Mouse (Mus musculus) lung, embryonic 15.5 days (tissue): ENCODE data around the gene 4930507D05Rik. TPM values are rescaled to one million over a fixed set of nuclear protein-coding genes. Genes with fewer than 3 reads are reported as not detected.
"Not testable (repeated sequence)": the region's sequence is repeated elsewhere in the genome, so short reads cannot be mapped to it uniquely, and the experiment has no call there.

ENCODE experiments used
- ATAC-seq: fragments of 200-750 bp; cut with Nextera tagmentation; 2 replicates; pipeline ENCODE4 v1.8.0; 2017; ENCODE audit warnings: moderate number of reproducible peaks, borderline replicate concordance; ENCODE audit not compliant: low FRiP score, low TSS enrichment; ENCODE audit errors: extremely low read depth
- H3K27ac ChIP-seq: fragments of 300-500 bp; sonication (generic); 2 replicates; pipeline ENCODE4 v1.5.1; 2015; ENCODE audit warnings: moderate library complexity, mild to moderate bottlenecking, inconsistent platforms
- H3K27me3 ChIP-seq: fragments of 300-500 bp; sonication (generic); 2 replicates; pipeline ENCODE4 v1.6.1; 2015; ENCODE audit warnings: inconsistent platforms
- H3K36me3 ChIP-seq: fragments of 300-500 bp; sonication (generic); 2 replicates; pipeline ENCODE4 v1.6.1; 2015; ENCODE audit warnings: inconsistent platforms
- H3K4me1 ChIP-seq: fragments of 300-500 bp; sonication (generic); 2 replicates; pipeline ENCODE4 v1.6.1; 2015; ENCODE audit warnings: inconsistent platforms
- H3K4me2 ChIP-seq: fragments of 300-500 bp; sonication (generic); 2 replicates; pipeline ENCODE4 v1.6.1; 2015; ENCODE audit warnings: inconsistent platforms, mild to moderate bottlenecking, moderate library complexity
- H3K4me3 ChIP-seq: fragments of 300-500 bp; sonication (generic); 2 replicates; pipeline ENCODE4 v1.5.1; 2015; ENCODE audit warnings: mild to moderate bottlenecking, inconsistent platforms
- H3K9ac ChIP-seq: fragments of 300-500 bp; sonication (generic); 2 replicates; pipeline ENCODE4 v1.6.1; 2015; ENCODE audit warnings: inconsistent platforms
- H3K9me3 ChIP-seq: fragments of 300-500 bp; sonication (generic); 2 replicates; pipeline ENCODE4 v1.6.1; 2016; ENCODE audit warnings: inconsistent platforms
- WGBS: fragments of 180-500 bp; shearing (Covaris S2); methylation state at CpG from one replicate; pipeline ENCODE4 v1.1.7; 2015; 5-methylcytosine and 5-hydroxymethylcytosine counted together
- polyA plus RNA-seq: library from polyadenylated mRNA; unstranded; fragments of >200 nt; fragmentation: Nextera tagmentation; extraction: Ambion mirVana; gene quantifications from 2 replicates; pipeline ENCODE4 v1.2.1, GENCODE M21; 2015

The 4930507D05Rik gene
- polyA plus RNA-seq, 1 experiment from 2014 or later = 0.46 TPM

DNA sequence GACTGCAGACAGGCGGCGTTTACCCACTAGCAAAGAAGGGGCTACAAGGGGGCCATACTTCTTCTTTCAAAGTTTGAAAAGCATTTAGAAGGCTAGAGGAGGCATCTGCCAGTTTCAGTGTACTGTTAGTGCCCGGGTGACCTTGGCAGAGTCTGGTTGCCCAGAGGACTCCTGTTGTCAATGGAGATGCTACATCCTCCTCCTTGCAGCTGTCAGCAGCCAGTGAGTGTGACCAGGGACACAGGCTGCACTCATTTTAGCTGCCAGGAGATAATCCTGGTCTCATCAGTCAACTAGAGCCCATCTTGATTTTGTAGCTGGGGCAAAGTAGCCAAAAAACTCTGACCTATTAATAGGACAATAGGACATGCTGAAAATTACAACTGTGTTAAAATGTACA is 28.2 kb upstream of the 4930507D05Rik start:
- Histone ChIP-seq H3K9ac (no peak overlapping the region), H3K36me3 (no peaks in the 10 kb centered on the region), H3K27me3 (no peaks in the 10 kb centered on the region), H3K4me3 (no peak overlapping the region), H3K27ac (peak overlapping the region; percentile 57), H3K9me3 (no peaks in the 10 kb centered on the region), H3K4me1 (peaks cover 6% of the 10 kb centered on the region; the same call in 1 of the 2 replicates), H3K4me2 (no peak overlapping the region)
- ATAC-seq = no peak
- WGBS = 59% methylated on average over 3 of the region's 3 CpGs

DNA sequence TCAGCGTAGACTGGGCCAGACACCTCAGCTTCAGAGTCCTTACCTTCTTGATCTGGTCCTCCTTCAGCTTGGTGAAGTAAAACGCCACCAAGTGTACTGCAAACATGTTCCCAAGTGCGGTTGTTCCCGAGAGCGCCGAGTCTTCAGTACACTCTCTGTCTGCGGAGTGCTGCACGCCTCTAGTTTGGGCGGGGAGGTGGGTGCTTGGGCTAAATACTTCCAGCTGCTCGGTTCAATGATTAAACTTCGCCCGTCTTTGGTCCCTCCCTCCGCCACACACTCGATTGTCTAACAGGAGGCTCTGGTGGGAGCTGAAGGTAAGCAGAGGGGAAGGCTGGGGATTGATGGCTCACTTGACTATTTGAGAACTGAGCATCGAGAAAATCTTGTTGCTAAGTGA is 27.0 kb upstream of the 4930507D05Rik start, which contains the start of gene Hkdc1:
TSS of gene Hkdc1 (minus strand) at position 237 of the 400 bp plus-strand sequence.
- Histone ChIP-seq H3K4me2 (0 out of 2 replicates have a peak within 1 kb of the TSS, but pooled peaks have one; percentile 13), H3K27me3 (no peaks in the 10 kb centered on the region)

DNA sequence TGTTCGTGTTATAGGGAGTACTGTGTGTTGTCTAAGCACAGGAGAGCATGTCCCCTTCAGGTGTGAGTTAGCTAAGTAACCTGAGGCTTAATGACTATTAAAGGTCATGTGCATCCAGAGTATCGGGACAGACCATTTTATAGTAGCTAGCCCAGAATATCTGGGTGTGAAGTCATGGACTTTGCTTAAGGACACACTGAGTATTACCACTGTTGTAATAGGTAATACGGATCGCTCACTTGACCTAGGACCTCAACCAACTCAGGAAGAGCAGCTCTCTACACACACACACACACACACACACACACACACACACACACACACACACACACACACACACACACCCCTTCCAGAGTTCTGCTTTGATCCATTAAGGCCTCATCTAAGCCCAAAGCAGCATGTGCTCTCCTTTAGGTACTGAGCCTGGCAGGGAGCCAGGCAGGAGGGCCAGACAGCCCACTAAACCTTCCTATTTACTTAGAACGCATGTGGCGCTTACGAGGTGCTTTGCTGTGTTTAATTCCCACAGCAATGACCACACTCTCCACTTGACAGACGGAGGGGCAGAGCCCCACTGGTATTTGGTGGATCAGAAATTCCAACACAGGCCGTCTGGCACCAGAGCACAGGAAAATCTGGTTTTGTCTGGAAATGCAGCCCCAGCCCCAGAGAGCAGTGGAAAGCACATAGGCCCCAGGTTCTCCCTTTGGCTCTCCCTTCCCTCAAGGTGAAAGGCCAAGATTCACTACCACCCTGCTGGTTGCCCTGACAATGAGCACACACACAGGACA is 24.0 kb upstream of the 4930507D05Rik start:
- Histone ChIP-seq H3K4me3 (no peak overlapping the region), H3K27me3 (no peaks in the 10 kb centered on the region), H3K36me3 (peaks cover 26% of the 10 kb centered on the region), H3K9me3 (no peaks in the 10 kb centered on the region), H3K4me1 (peaks cover 6% of the 10 kb centered on the region; the same call in 1 of the 2 replicates), H3K4me2 (no peak overlapping the region), H3K27ac (peak overlapping the region; percentile 78), H3K9ac (no peak overlapping the region)
- ATAC-seq = peak; percentile 52
- 27% methylated on average over 9 of the region's 9 CpGs for WGBS

More for the DNA sequence above, 27.0 kb upstream of the 4930507D05Rik start, which contains the start of gene Hkdc1:
- peak; percentile 72 for ATAC-seq
- Histone ChIP-seq H3K4me3 (no peak within 1 kb of the TSS), H3K36me3 (no peaks in the 10 kb centered on the region), H3K9ac (no peak within 1 kb of the TSS), H3K4me1 (peaks cover 6% of the 10 kb centered on the region; the same call in 1 of the 2 replicates), H3K27ac (peak within 1 kb of the TSS; percentile 77), H3K9me3 (no peaks in the 10 kb centered on the region)
- 41% methylated on average over 15 of the region's 15 CpGs for WGBS

DNA sequence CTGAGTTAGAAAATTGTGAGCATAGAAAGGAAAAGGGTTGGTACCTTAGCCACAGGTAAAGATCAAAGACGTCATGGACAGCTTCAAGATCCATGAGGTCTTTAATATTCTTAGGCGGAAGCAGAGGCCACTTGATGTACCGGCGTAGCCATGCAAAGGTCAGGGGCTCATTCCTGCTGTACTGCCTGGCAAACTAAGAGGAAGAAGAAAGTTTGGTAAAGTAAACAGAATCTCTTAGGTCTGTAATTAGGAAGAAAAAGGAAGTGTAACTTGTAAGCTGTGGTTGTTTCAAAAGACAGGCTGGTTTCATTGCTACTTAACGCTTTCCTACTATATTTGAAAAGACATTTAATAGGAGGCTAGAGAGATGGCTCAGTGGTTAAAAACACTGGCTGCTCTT is 18.9 kb upstream of the 4930507D05Rik start:
- Histone ChIP-seq H3K36me3 (peaks cover 75% of the 10 kb centered on the region), H3K4me2 (no peak overlapping the region), H3K27me3 (no peaks in the 10 kb centered on the region), H3K4me1 (no peaks in the 10 kb centered on the region), H3K9me3 (no peaks in the 10 kb centered on the region), H3K4me3 (no peak overlapping the region), H3K27ac (no peak overlapping the region), H3K9ac (no peak overlapping the region)
- no peak for ATAC-seq
- WGBS = 81% methylated on average over 5 of the region's 5 CpGs

DNA sequence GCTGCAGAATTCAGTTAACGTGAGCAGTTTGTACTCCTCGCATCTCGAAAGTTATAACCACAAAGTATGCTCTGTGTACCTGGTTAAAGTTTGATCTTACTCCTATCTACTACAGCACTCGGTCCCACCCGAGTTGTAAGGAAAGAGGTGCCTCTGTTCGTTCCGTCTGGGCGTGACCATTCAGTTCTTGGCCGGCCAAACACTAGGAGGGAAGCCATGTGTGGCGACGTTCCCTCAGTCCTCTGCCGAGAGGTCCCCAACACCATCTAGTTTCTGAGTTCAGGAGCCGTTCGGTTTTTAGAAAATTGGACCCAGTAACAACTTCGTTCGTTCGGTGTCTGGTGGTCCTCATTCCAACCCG is 971 bp downstream of the 4930507D05Rik start:
- Histone ChIP-seq H3K4me1 (peaks cover 13% of the 10 kb centered on the region), H3K27me3 (no peaks in the 10 kb centered on the region), H3K36me3 (peaks cover 17% of the 10 kb centered on the region; the same call in 1 of the 2 replicates), H3K27ac (0 out of 2 replicates have a peak overlapping the region, but pooled peaks have one; percentile 85), H3K4me3 (peak overlapping the region; percentile 86), H3K9me3 (no peaks in the 10 kb centered on the region), H3K9ac (peak overlapping the region; percentile 94), H3K4me2 (peak overlapping the region; percentile 67)
- ATAC-seq = no peak; the same call in 1 of the 2 replicates
- WGBS = 32% methylated on average over 18 of the region's 18 CpGs

DNA sequence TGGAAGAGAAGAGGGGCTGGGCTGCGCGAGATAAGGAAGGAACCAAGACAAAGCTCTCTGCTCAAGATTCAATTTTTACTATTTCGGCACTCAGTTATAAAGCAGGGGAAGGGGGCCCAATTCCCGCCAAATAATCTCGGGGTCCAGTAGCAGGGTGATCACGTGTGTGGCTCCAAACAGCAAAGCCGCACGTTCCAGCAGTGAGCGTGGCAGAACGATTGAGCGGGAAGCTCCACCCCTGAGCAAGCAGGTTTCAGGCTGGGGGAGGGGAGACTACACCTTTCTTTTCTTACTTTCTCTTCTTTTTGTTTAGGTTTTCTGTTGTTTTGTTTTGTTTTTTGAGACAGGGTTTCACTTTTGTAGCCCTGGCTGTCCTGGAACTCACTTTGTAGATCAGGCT is 2.7 kb downstream of the 4930507D05Rik start:
- 65% methylated on average over 11 of the region's 11 CpGs for WGBS
- H3K9ac ChIP-seq, H3K4me3 ChIP-seq, H3K4me2 ChIP-seq, H3K9me3 ChIP-seq, H3K27ac ChIP-seq, ATAC-seq, H3K27me3 ChIP-seq: not testable (repeated sequence)
- Histone ChIP-seq H3K36me3 (peaks cover 13% of the 10 kb centered on the region), H3K4me1 (peaks cover 13% of the 10 kb centered on the region)

DNA sequence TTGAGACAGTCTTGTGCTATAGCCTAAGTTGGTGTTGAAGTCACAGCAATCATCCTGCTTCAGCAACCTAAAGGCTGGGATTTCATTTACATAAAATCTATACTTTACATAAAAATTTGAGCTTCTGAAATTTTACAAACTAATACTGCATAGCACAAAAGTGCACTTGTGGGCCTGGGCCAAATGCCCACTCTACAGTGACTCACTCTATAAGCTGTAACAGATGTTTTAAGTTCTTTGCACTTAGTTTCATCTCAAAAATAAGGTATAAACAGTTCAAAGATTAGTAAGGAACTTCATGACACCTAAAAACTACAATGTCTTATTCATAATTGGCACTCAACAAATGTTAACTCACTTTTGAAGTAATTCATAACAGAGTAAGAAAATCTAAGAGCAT is 12.0 kb downstream of the 4930507D05Rik start:
- no peak overlapping the region for H3K27ac ChIP-seq
- H3K4me3 ChIP-seq = no peak overlapping the region
- H3K4me2 ChIP-seq = no peak overlapping the region
- H3K4me1 ChIP-seq = no peaks in the 10 kb centered on the region
- no peak for ATAC-seq
- H3K36me3 ChIP-seq = peaks cover 28% of the 10 kb centered on the region
- H3K9me3 ChIP-seq = no peaks in the 10 kb centered on the region
- no peaks in the 10 kb centered on the region for H3K27me3 ChIP-seq
- no peak overlapping the region for H3K9ac ChIP-seq

DNA sequence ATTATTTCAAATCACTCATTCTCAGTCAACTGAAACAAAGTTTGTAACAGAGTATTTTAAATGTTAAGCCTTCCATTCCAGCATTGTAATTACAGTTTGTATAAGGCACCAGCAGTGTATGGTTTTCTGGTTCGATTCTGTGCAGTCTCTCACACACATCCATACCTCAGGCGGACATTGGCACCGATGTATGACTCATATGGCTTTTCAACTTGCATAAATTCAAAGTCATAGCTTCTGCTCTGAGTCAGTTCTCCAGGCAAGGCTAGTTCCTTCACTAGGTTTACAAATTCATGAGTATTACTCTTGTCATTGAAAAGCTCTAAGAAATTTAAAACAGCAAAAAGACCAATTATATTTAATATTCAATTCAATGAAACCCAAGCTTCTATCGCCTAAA is 20.4 kb downstream of the 4930507D05Rik start:
- Histone ChIP-seq H3K9me3 (no peaks in the 10 kb centered on the region), H3K4me2 (no peak overlapping the region), H3K9ac (no peak overlapping the region), H3K27ac (no peak overlapping the region), H3K36me3 (peaks cover 2% of the 10 kb centered on the region; the same call in 1 of the 2 replicates), H3K4me1 (no peaks in the 10 kb centered on the region), H3K4me3 (no peak overlapping the region), H3K27me3 (no peaks in the 10 kb centered on the region)
- ATAC-seq = no peak
- whole genome bisulfite sequencing = 94% methylated on average over 4 of the region's 4 CpGs

DNA sequence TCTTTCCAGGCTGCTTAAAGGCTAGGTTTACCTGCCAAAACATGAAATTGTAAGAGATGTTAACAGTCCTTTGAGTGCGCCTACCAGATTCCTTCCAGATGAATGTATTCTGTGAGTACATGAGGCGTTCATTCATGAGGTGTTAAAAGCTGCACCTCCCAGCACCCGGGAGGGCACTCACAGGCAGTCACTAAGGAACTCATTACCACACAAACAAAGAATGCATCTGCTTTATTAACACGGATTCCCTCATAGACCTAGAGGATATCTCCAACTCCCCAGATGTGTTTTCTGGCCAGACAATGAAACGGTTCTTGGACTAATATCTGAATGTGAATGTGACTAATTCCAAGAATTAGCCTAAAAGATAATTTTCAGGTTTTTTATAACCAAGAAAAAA is 21.8 kb downstream of the 4930507D05Rik start:
- Histone ChIP-seq H3K27ac (no peak overlapping the region), H3K9me3 (no peaks in the 10 kb centered on the region), H3K4me3 (no peak overlapping the region), H3K36me3 (0 out of 2 replicates have a peak, but pooled peaks cover under 1% of the 10 kb centered on the region), H3K9ac (no peak overlapping the region), H3K4me1 (no peaks in the 10 kb centered on the region), H3K4me2 (no peak overlapping the region), H3K27me3 (no peaks in the 10 kb centered on the region)
- WGBS = 70% methylated on average over 5 of the region's 5 CpGs
- ATAC-seq = no peak

DNA sequence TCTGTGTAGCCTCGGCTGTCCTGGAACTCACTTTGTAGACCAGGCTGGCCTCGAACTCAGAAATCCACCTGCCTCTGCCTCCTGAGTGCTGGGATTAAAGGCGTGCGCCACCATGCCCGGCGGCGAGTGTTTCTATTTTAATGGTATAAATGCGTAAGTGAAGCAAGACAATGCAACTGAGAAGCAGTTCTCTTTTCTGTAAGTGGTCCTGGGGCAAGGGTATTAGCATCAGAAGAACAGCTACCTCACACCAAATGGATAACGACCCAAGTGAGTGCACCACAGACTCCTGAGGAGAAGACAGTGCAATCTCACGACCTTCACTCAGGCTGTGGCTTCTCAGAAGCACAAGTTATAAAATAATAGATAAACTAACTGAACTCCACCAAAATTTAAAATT is 25.7 kb downstream of the 4930507D05Rik start:
- Histone ChIP-seq H3K27me3 (no peaks in the 10 kb centered on the region), H3K36me3 (no peaks in the 10 kb centered on the region), H3K9me3 (no peaks in the 10 kb centered on the region), H3K4me2 (no peak overlapping the region), H3K27ac (no peak overlapping the region), H3K9ac (no peak overlapping the region), H3K4me3 (no peak overlapping the region), H3K4me1 (no peaks in the 10 kb centered on the region)
- 90% methylated on average over 10 of the region's 10 CpGs for WGBS
- no peak for ATAC-seq

DNA sequence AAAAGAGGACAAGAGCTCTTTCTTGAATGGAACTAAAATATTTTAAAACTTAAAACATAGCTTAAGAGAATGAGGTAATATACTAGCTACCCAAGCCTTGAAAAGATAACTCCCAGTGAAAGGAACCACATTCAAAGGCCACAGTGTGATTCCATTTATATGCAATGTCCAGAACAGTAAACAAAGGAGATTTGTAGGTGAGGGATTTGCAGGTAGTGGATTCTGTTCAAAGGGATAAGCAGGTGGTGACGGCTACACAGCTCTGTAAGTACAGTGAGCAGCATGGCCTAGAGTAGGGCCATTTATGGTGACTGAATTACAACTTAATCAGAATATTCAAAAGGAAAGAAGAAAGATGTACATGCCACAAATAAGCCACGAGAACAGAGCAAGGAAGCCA is 27.7 kb downstream of the 4930507D05Rik start:
- Histone ChIP-seq H3K36me3 (no peaks in the 10 kb centered on the region), H3K4me1 (no peaks in the 10 kb centered on the region), H3K9me3 (no peaks in the 10 kb centered on the region), H3K9ac (no peak overlapping the region), H3K4me3 (no peak overlapping the region), H3K27ac (no peak overlapping the region), H3K4me2 (no peak overlapping the region), H3K27me3 (no peaks in the 10 kb centered on the region)
- WGBS = 79% methylated on average over 2 of the region's 2 CpGs
- no peak for ATAC-seq

DNA sequence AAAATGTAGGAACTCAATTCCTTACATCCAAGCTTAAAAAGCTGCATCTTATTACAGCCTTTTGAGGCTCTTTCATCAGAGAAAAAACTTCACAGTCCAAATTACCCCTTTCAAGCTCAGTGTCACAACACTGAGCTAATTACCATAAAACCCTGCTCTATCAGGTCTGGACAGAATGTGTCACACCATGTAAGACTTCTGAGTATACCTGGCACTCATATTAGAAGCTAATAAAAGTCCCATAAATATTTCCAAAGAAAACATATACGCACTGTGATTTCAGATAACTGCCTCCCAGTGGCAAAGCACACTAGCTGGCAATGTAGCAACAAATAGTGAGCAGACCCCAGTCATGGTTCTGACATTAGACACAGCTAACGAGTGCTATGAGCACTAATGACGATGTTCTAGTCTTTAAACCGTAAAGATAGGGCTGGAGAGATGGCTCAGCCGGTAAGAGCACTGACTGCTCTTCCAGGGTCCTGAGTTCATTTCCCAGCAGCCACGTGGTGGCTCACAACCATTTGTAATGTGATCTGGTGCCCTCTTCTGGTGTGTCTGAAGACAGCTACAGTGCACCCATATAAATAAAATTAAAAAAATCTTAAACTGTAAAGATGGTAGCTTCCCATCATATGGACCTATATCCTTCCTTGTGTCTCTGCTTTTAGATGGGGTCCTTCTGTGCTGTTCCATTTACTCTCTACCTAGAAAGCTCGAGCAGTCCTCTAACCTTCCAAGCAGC is 32.0 kb downstream of the 4930507D05Rik start:
- 64% methylated on average over 7 of the region's 7 CpGs for WGBS

More for the DNA sequence above, 32.0 kb downstream of the 4930507D05Rik start:
- Histone ChIP-seq H3K9me3 (no peaks in the 10 kb centered on the region), H3K27ac (no peak overlapping the region), H3K4me3 (no peak overlapping the region), H3K4me2 (no peak overlapping the region), H3K4me1 (peaks cover 6% of the 10 kb centered on the region; the same call in 1 of the 2 replicates), H3K9ac (no peak overlapping the region), H3K36me3 (no peaks in the 10 kb centered on the region), H3K27me3 (no peaks in the 10 kb centered on the region)
- no peak for ATAC-seq
